Mouse (Mus musculus) frontal cortex, postnatal 25 days (tissue): ENCODE data around the gene Mapkapk3.

Experiments
- DNase-seq, 2 experiments: peaks; one replicate each; pipeline ENCODE4 v3.0.0; 2022; ENCODE audit warnings: low spot score in 2 of 2

Mapkapk3 gene

GRCm38 (mm10) chr9:107289211-107290076, at the start of gene Mapkapk3:
TSS of gene Mapkapk3 (minus strand) at chr9:107289877.
- DNase-seq, result no peak

- peak; percentile 58 to 75 for DNase-seq
Observed at GRCm38 (mm10) chr9:107338172-107338883, 48.7 kb upstream of the Mapkapk3 start, which contains the start of gene Hemk1. TSS of gene Hemk1 (minus strand) at chr9:107338350.

- DNase-seq, result no peak
Observed at GRCm38 (mm10) chr9:107336386-107336785, 46.7 kb upstream of the Mapkapk3 start.

- peak; percentile 50 to 68 for DNase-seq
Observed at GRCm38 (mm10) chr9:107335909-107336308, 46.2 kb upstream of the Mapkapk3 start.

GRCm38 (mm10) chr9:107335046-107335445, 45.4 kb upstream of the Mapkapk3 start:
- DNase-seq, result no peak

- no peak for DNase-seq
Observed at GRCm38 (mm10) chr9:107334356-107334755, 44.7 kb upstream of the Mapkapk3 start.

- DNase-seq, result no peak
Observed at GRCm38 (mm10) chr9:107333686-107334085, 44.0 kb upstream of the Mapkapk3 start.

GRCm38 (mm10) chr9:107330791-107331190, 41.1 kb upstream of the Mapkapk3 start:
- no peak for DNase-seq

GRCm38 (mm10) chr9:107327879-107328620, 38.4 kb upstream of the Mapkapk3 start:
- no peak for DNase-seq

- DNase-seq, result no peak
Observed at GRCm38 (mm10) chr9:107325904-107326303, 36.2 kb upstream of the Mapkapk3 start.

- DNase-seq, result no peak
Observed at GRCm38 (mm10) chr9:107324799-107325561, 35.3 kb upstream of the Mapkapk3 start.

GRCm38 (mm10) chr9:107323558-107323957, 33.9 kb upstream of the Mapkapk3 start:
- no peak for DNase-seq

- DNase-seq, result no peak
Observed at GRCm38 (mm10) chr9:107322461-107323050, 32.9 kb upstream of the Mapkapk3 start.

GRCm38 (mm10) chr9:107315791-107316190, 26.1 kb upstream of the Mapkapk3 start:
- no peak for DNase-seq

GRCm38 (mm10) chr9:107313926-107314325, 24.2 kb upstream of the Mapkapk3 start:
- DNase-seq, result no peak

GRCm38 (mm10) chr9:107312811-107313584, 23.3 kb upstream of the Mapkapk3 start:
- no peak for DNase-seq

GRCm38 (mm10) chr9:107309600-107309999, 19.9 kb upstream of the Mapkapk3 start:
- no peak for DNase-seq

- DNase-seq, result no peak
Observed at GRCm38 (mm10) chr9:107309171-107309570, 19.5 kb upstream of the Mapkapk3 start.

- DNase-seq, result no peak
Observed at GRCm38 (mm10) chr9:107308346-107309000, 18.8 kb upstream of the Mapkapk3 start.

GRCm38 (mm10) chr9:107307886-107308285, 18.2 kb upstream of the Mapkapk3 start:
- DNase-seq, result no peak
